Mouse (Mus musculus): ENCODE measurements around the gene Glis3. TPM values are rescaled to one million over a fixed set of nuclear protein-coding genes. Genes with fewer than 3 reads are reported as not detected.

Gene Glis3
- polyA plus RNA-seq, 1 experiment from 2014 or later = 0.36 TPM

GRCm38 (mm10) chr19:28351068-28352066 is 328.5 kb downstream of the Glis3 start:
- Histone ChIP-seq H3K27ac (ENCODE audit: low read depth) (no peak overlapping the region), H3K9ac (replicated peaks) (no peak overlapping the region), H3K4me3 (ENCODE audit: low read depth, low read length) (no peak overlapping the region), H3K9me3 (ENCODE audit: low read length) (no peaks in the 10 kb centered on the region), H3K27me3 (ENCODE audit: insufficient read depth, low read length) (no peaks in the 10 kb centered on the region), H3K4me2 (ENCODE audit: low read depth, low read length) (no peak overlapping the region), H3K36me3 (replicated peaks; ENCODE audit: insufficient read depth, low read length) (no peaks in the 10 kb centered on the region), H3K4me1 (ENCODE audit: insufficient read depth) (no peaks in the 10 kb centered on the region)
- no peak for TF ChIP-seq CTCF (IDR thresholded peaks at IDR 0.05; ENCODE audit: low read depth)
- TF ChIP-seq EP300 (IDR thresholded peaks at IDR 0.05; ENCODE audit: low read depth) = no peak
- DNase-seq = no peak
- 77% methylated on average over 13 of the region's 13 CpGs for WGBS (ENCODE audit: insufficient replicate concordance)
- no peak for ATAC-seq

GRCm38 (mm10) chr19:28347080-28347825 is 332.6 kb downstream of the Glis3 start:
- no peak overlapping the region for H3K4me3 ChIP-seq (ENCODE audit: low read depth, low read length)
- no peaks in the 10 kb centered on the region for H3K27me3 ChIP-seq (ENCODE audit: insufficient read depth, low read length)
- no peak overlapping the region for H3K9ac ChIP-seq (replicated peaks)
- H3K36me3 ChIP-seq (replicated peaks; ENCODE audit: insufficient read depth, low read length) = no peaks in the 10 kb centered on the region
- TF ChIP-seq CTCF (IDR thresholded peaks at IDR 0.05; ENCODE audit: low read depth) = no peak
- H3K9me3 ChIP-seq (ENCODE audit: low read length) = no peaks in the 10 kb centered on the region
- no peak for DNase-seq
- no peak overlapping the region for H3K4me2 ChIP-seq (ENCODE audit: low read depth, low read length)
- WGBS (ENCODE audit: insufficient replicate concordance) = 65% methylated on average over 13 of the region's 13 CpGs
- H3K27ac ChIP-seq (ENCODE audit: low read depth) = no peak overlapping the region
- no peaks in the 10 kb centered on the region for H3K4me1 ChIP-seq (ENCODE audit: insufficient read depth)
- ATAC-seq = no peak

DNA sequence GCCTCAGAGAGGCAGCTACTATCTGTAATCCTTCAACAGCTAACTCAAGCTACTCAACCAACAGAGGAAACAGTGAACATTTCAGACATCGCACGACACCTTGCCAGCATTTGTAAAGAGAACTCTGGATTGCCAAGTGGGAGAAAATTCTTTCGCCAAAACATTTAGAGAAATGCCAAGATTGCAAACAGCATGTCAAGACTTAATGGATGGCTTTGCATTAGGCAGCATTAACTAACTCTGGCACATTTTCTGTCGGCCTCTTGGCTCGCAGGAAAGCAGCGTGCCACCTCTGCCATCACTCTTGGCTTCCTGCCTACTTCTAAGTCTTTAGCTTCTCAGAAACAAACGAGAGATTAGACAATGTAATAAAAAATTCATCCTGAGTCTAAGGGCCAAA is 336.2 kb downstream of the Glis3 start:
- Histone ChIP-seq H3K4me2 (ENCODE audit: low read depth, low read length) (no peak overlapping the region), H3K27ac (ENCODE audit: low read depth) (no peak overlapping the region), H3K27me3 (ENCODE audit: insufficient read depth, low read length) (no peaks in the 10 kb centered on the region), H3K9ac (replicated peaks) (no peak overlapping the region), H3K36me3 (replicated peaks; ENCODE audit: insufficient read depth, low read length) (no peaks in the 10 kb centered on the region), H3K4me3 (ENCODE audit: low read depth, low read length) (no peak overlapping the region), H3K9me3 (ENCODE audit: low read length) (no peaks in the 10 kb centered on the region), H3K4me1 (ENCODE audit: insufficient read depth) (no peaks in the 10 kb centered on the region)
- WGBS (ENCODE audit: insufficient replicate concordance) = 78% methylated on average over 7 of the region's 7 CpGs
- DNase-seq (no peak), ATAC-seq (no peak)
- no peak for TF ChIP-seq EP300 (IDR thresholded peaks at IDR 0.05; ENCODE audit: low read depth)
- TF ChIP-seq CTCF (IDR thresholded peaks at IDR 0.05; ENCODE audit: low read depth) = no peak

- TF ChIP-seq EP300 (IDR thresholded peaks at IDR 0.05; ENCODE audit: low read depth) = no peak
- no peak for TF ChIP-seq CTCF (IDR thresholded peaks at IDR 0.05; ENCODE audit: low read depth)
- H3K36me3 ChIP-seq (replicated peaks; ENCODE audit: insufficient read depth, low read length) = no peaks in the 10 kb centered on the region
- no peaks in the 10 kb centered on the region for H3K9me3 ChIP-seq (ENCODE audit: low read length)
- H3K4me1 ChIP-seq (ENCODE audit: insufficient read depth) = no peaks in the 10 kb centered on the region
- H3K4me3 ChIP-seq (ENCODE audit: low read depth, low read length) = no peak overlapping the region
- no peak overlapping the region for H3K27ac ChIP-seq (ENCODE audit: low read depth)
- 71% methylated on average over 3 of the region's 3 CpGs for WGBS (ENCODE audit: insufficient replicate concordance)
- no peak for ATAC-seq
- H3K4me2 ChIP-seq (ENCODE audit: low read depth, low read length) = no peak overlapping the region
- DNase-seq = no peak
- no peaks in the 10 kb centered on the region for H3K27me3 ChIP-seq (ENCODE audit: insufficient read depth, low read length)
- no peak overlapping the region for H3K9ac ChIP-seq (replicated peaks)
Measured at GRCm38 (mm10) chr19:28337574-28337973, 342.3 kb downstream of the Glis3 start.

GRCm38 (mm10) chr19:28336651-28337510 is 343.0 kb downstream of the Glis3 start:
- ATAC-seq = no peak
- Histone ChIP-seq H3K4me1 (ENCODE audit: insufficient read depth) (no peaks in the 10 kb centered on the region), H3K36me3 (replicated peaks; ENCODE audit: insufficient read depth, low read length) (no peaks in the 10 kb centered on the region), H3K9ac (replicated peaks) (no peak overlapping the region), H3K4me2 (ENCODE audit: low read depth, low read length) (no peak overlapping the region), H3K27ac (ENCODE audit: low read depth) (no peak overlapping the region), H3K27me3 (ENCODE audit: insufficient read depth, low read length) (no peaks in the 10 kb centered on the region), H3K9me3 (ENCODE audit: low read length) (no peaks in the 10 kb centered on the region), H3K4me3 (ENCODE audit: low read depth, low read length) (no peak overlapping the region)
- no peak for DNase-seq
- TF ChIP-seq CTCF (IDR thresholded peaks at IDR 0.05; ENCODE audit: low read depth) = no peak
- TF ChIP-seq EP300 (IDR thresholded peaks at IDR 0.05; ENCODE audit: low read depth) = no peak
- WGBS (ENCODE audit: insufficient replicate concordance) = 73% methylated on average over 4 of the region's 4 CpGs
